Mouse (Mus musculus) kidney, adult 10 weeks (tissue): Measurements from ENCODE around the gene Rpl9. TPM values are rescaled to one million over a fixed set of nuclear protein-coding genes. Genes with fewer than 3 reads are reported as not detected.

Experiments used
- polyA plus RNA-seq: library from polyadenylated mRNA; stranded (reverse); fragments of 350-450 nt; fragmentation: Illumina TruSeq; extraction: RNeasy Lipid Tissue Mini Kit (QIAGEN cat#74804); gene quantifications from one replicate; pipeline ENCODE4 v1.2.3, GENCODE M21; 2014; ENCODE audit warnings: low read depth, low replicate concordance

Gene Rpl9
- 519 TPM for polyA plus RNA-seq

GRCm38 (mm10) chr5:65390648-65391644 lies at the start of gene Rpl9, which contains the start of gene Lias:
Rpl9 (minus strand) TSS chr5:65391444.
Lias (plus strand) TSS chr5:65391497.

DNA sequence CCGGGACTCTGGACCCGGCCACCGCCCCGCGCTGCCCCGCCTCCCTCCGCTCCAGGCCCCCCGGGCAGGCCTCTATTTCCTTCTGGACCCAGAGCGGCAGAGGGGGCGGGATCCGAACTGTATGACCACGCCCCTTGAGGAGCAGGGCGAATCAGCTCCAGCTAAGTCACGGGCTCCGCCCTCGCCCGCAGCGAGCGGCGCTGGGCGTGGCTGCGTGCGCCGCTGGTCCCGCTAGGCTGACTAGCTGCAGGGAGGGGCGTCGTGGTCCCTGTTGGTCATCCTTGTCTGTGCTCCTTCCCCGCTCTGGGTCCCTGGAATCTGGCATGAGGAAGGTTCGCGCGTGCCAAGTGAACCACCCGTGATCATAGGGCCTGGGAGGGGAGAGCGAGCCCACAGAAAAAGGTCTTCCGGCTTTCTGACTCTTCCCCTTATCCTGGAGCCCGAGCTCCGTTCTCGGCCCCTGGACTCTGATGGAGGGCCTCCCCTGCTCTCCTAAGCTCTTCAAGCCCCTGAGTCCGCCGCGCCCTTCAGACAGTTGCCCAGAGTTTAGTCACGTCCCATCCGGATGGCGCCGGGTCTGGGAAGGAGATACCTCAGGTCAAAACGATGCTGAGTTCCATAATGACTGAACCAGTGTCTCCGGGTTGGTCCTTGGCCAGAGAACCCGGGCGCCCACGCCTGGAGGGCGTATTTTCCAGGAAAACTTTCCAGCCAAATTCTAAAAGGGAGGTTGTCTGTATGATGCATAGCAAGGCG lies 44.7 kb upstream of the Rpl9 start, which contains the start of gene Ugdh:
TSS of gene Ugdh (minus strand) at position 144 of the 756 bp plus-strand sequence.

GRCm38 (mm10) chr5:65348168-65348567 lies 43.1 kb downstream of the Rpl9 start, which contains the start of gene Klb:
Klb (plus strand) TSS chr5:65348314.

Other genes with a start within 250 kb of the Rpl9 start
- 10.9 TPM for gene Wdr19, start 191.7 kb downstream of the Rpl9 start, polyA plus RNA-seq
- 19.7 TPM for gene Rfc1, start 55.8 kb downstream of the Rpl9 start, polyA plus RNA-seq
- 0.16 TPM for gene Klb, start 43.1 kb downstream of the Rpl9 start, polyA plus RNA-seq
- gene Lias, start 53 bp upstream of the Rpl9 start, polyA plus RNA-seq = 72.4 TPM
- 244 TPM for gene Ugdh, start 44.5 kb upstream of the Rpl9 start, polyA plus RNA-seq
- gene Gm43552, start 101.4 kb upstream of the Rpl9 start, polyA plus RNA-seq = not detected
- 128 TPM for gene Smim14, start 145.7 kb upstream of the Rpl9 start, polyA plus RNA-seq
- gene Ube2k, start 145.8 kb upstream of the Rpl9 start, polyA plus RNA-seq = 108 TPM